ENCODE assay signal across 30 mouse cellular contexts in the genomic region with DNA sequence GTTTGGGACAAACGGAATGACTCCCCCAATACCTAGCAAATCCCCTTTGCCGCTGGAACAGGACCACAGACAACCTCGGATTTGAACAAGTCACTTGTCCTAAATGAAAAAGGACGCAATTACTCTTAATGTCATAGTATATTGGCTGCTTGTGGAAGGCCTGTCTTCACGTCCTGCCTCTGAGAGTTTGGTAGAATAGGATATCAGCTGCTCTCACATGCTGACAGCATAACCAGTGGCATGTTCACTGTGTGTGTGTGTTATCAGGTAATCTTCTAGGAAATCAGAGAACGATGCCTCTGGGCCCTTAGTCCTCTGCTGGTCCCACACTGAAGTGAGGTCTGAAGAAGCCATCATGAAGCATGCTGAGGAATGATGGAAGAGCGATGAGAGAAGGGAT.
A peak's percentile ranks its signal among the peaks of the same experiment; 100 is the strongest.
DNase-seq lines count a peak whose midpoint lies in the region; ATAC-seq and TF ChIP-seq lines count a peak whose summit lies in the region.
"Had no signal": no experiment of that assay in that cellular context is flagged by ENCODE, and none has a peak within 500 bp of the region (broad histone marks: within the 10 kb centered on the region; RNA-seq: fewer than 3 reads in every experiment).

No protein-coding gene starts in this region.

- no peaks in the 10 kb centered on the region for H3K36me3 ChIP-seq in liver, embryonic 14.5 days (replicated peaks; ENCODE audit: control insufficient read depth, insufficient read depth, low read depth)
- H3K36me3 ChIP-seq in hindbrain, postnatal 0 days (ENCODE audit: insufficient read depth, low read length): no peaks in the 10 kb centered on the region
- H3K36me3 ChIP-seq: embryonic facial prominence, embryonic 12.5 days; embryonic facial prominence, embryonic 15.5 days; G1E; heart, embryonic 15.5 days; hindbrain, embryonic 10.5 days; hindbrain, embryonic 13.5 days had no signal

- no peak overlapping the region for H3K4me3 ChIP-seq in liver, embryonic 14.5 days (ENCODE audit: insufficient read depth in 1 of 2, low read depth in 2 of 2, low read length in 2 of 2)
- H3K4me3 ChIP-seq in hindbrain, postnatal 0 days (ENCODE audit: low read length): no peak overlapping the region
- H3K4me3 ChIP-seq: embryonic facial prominence, embryonic 12.5 days; embryonic facial prominence, embryonic 15.5 days; forebrain, embryonic 13.5 days; heart, embryonic 12.5 days; heart, embryonic 15.5 days; hindbrain, embryonic 10.5 days; hindbrain, embryonic 13.5 days had no signal

- no peak for TF ChIP-seq CTCF in liver, embryonic 14.5 days (IDR thresholded peaks at IDR 0.05; ENCODE audit: low read depth)
- no peak for TF ChIP-seq CTCF in hindbrain, postnatal 0 days (IDR thresholded peaks at IDR 0.05; ENCODE audit: low read depth)

- no peaks in the 10 kb centered on the region for H3K27me3 ChIP-seq in liver, embryonic 14.5 days (ENCODE audit: control insufficient read depth, insufficient read depth, low read length)
- H3K27me3 ChIP-seq in hindbrain, postnatal 0 days (ENCODE audit: insufficient read depth, low read length): no peaks in the 10 kb centered on the region
- H3K27me3 ChIP-seq: CH12.LX; embryonic facial prominence, embryonic 12.5 days; embryonic facial prominence, embryonic 15.5 days; forebrain, embryonic 13.5 days; heart, embryonic 12.5 days; heart, embryonic 15.5 days; hindbrain, embryonic 13.5 days; Patski had no signal

- no peaks in the 10 kb centered on the region for H3K9me3 ChIP-seq in liver, embryonic 14.5 days (ENCODE audit: control insufficient read depth, low read length)
- H3K9me3 ChIP-seq in hindbrain, postnatal 0 days (ENCODE audit: low read length): no peaks in the 10 kb centered on the region
- H3K9me3 ChIP-seq: embryonic facial prominence, embryonic 12.5 days; embryonic facial prominence, embryonic 15.5 days; heart, embryonic 15.5 days; hindbrain, embryonic 13.5 days had no signal

- no peak overlapping the region for H3K27ac ChIP-seq in liver, embryonic 14.5 days
- H3K27ac ChIP-seq in hindbrain, postnatal 0 days: no peak overlapping the region
- H3K27ac ChIP-seq: embryonic facial prominence, embryonic 12.5 days; embryonic facial prominence, embryonic 15.5 days; forebrain, embryonic 13.5 days; heart, embryonic 15.5 days; hindbrain, embryonic 10.5 days; hindbrain, embryonic 13.5 days had no signal

- peak; percentile 78 for ATAC-seq in liver, embryonic 14.5 days (ENCODE audit: insufficient read depth)
- ATAC-seq in megakaryocyte progenitor cell, adult 5-6 weeks (replicated peaks; ENCODE audit: poor library complexity): peak; percentile 34; the same call in 1 of the 2 replicates
- ATAC-seq in hindbrain, postnatal 0 days: no peak
- ATAC-seq: forebrain, embryonic 13.5 days; forebrain, embryonic 16.5 days; hindbrain, embryonic 16.5 days; Patski had no signal

- no peak for TF ChIP-seq EP300 in liver, embryonic 14.5 days (IDR thresholded peaks at IDR 0.05; ENCODE audit: low read depth)

- no peak overlapping the region for H3K9ac ChIP-seq in liver, embryonic 14.5 days (replicated peaks)
- H3K9ac ChIP-seq in hindbrain, postnatal 0 days (replicated peaks; ENCODE audit: low read length): no peak overlapping the region
- H3K9ac ChIP-seq: embryonic facial prominence, embryonic 12.5 days; embryonic facial prominence, embryonic 15.5 days; forebrain, embryonic 13.5 days; heart, embryonic 12.5 days; heart, embryonic 15.5 days; hindbrain, embryonic 13.5 days had no signal

- peak; percentile 70 for DNase-seq in heart, adult 11 months
- DNase-seq in heart, adult 9 months (ENCODE audit: low spot score in 2 of 2): no peak
- peak; percentile 49 for DNase-seq in c-Kit-positive CD71-positive TER-119-positive erythroid progenitor cells, embryonic 14.5 days (ENCODE audit: low spot score)
- peak in 1 of 3 experiments; percentile 31 for DNase-seq in liver, embryonic 14.5 days (ENCODE audit: low read depth in 3 of 3, low spot score in 3 of 3)
- DNase-seq in ovary, postnatal 36 days (ENCODE audit: low spot score): no peak
- no peak for DNase-seq in hindbrain, postnatal 0 days (ENCODE audit: low spot score)
- DNase-seq: adrenal gland, postnatal 10 days; adrenal gland, postnatal 36 days; B cell, adult 2 months; cerebellum, adult 11 months; cerebellum, adult 2 months; cerebellum, adult 9-11 months; cerebellum, postnatal 25 days; gastrocnemius, postnatal 10 days; gastrocnemius, postnatal 36 days; heart, postnatal 10 days; heart, postnatal 36 days had no signal

- 63% methylated on average over 7 of the region's 7 CpGs for WGBS in liver, embryonic 14.5 days (ENCODE audit: insufficient replicate concordance)
- 92% methylated on average over 7 of the region's 7 CpGs for WGBS in hindbrain, postnatal 0 days

- H3K4me2 ChIP-seq in liver, embryonic 14.5 days (ENCODE audit: low read depth): no peak overlapping the region
- no peak overlapping the region for H3K4me2 ChIP-seq in hindbrain, postnatal 0 days (ENCODE audit: low read depth, low read length)
- H3K4me2 ChIP-seq: embryonic facial prominence, embryonic 12.5 days; embryonic facial prominence, embryonic 15.5 days; forebrain, embryonic 13.5 days; heart, embryonic 12.5 days; heart, embryonic 15.5 days; hindbrain, embryonic 13.5 days had no signal

- peaks cover 8 to 19% of the 10 kb centered on the region in 2 experiments; a peak in 3 of 4 replicates for H3K4me1 ChIP-seq in liver, embryonic 14.5 days (replicated peaks; ENCODE audit: control insufficient read depth in 2 of 2, insufficient read depth in 2 of 2, low read length in 1 of 2)
- no peaks in the 10 kb centered on the region for H3K4me1 ChIP-seq in hindbrain, postnatal 0 days (ENCODE audit: insufficient read depth, low read length)
- H3K4me1 ChIP-seq: embryonic facial prominence, embryonic 12.5 days; forebrain, embryonic 13.5 days; hindbrain, embryonic 10.5 days had no signal

Comparison
In these comparisons a context has a peak if more than half of its experiments do, and no peak if none do; other contexts are left out.
1. DNase-seq: peak in heart, adult 11 months (single experiment) and c-Kit-positive CD71-positive TER-119-positive erythroid progenitor cells, embryonic 14.5 days (single experiment); none in heart, adult 9 months (0 of 2), ovary, postnatal 36 days (single experiment) and hindbrain, postnatal 0 days (single experiment).